Mouse (Mus musculus) intestine, embryonic 16.5 days (tissue): ENCODE measurements at regions not wholly inside any gene's neighbourhood (a gene's known extent, or its start where the extent isn't known, plus 50 kb on each side); places are given as distances from the start of the nearest gene placed in this dataset.

Experiments used
- ATAC-seq: fragments of 200-750 bp; cut with Nextera tagmentation; 2 replicates; pipeline ENCODE4 v1.8.0; 2017; ENCODE audit warnings: moderate TSS enrichment, moderate library complexity
- H3K27ac ChIP-seq: fragments of 300-500 bp; sonication (generic); 2 replicates; pipeline ENCODE4 v1.5.1; 2014; ENCODE audit warnings: mild to moderate bottlenecking, low read length
- H3K27me3 ChIP-seq: fragments of 300-500 bp; sonication (generic); replicated peaks from 2 replicates; pipeline ENCODE4 v1.6.1; 2014; ENCODE audit warnings: low read length, control low read depth, mixed read lengths; ENCODE audit not compliant: control insufficient read depth, insufficient read depth
- H3K36me3 ChIP-seq: fragments of 300-500 bp; sonication (generic); 2 replicates; pipeline ENCODE4 v1.6.1; 2014; ENCODE audit warnings: low read length, control low read depth; ENCODE audit not compliant: control insufficient read depth, insufficient read depth
- H3K4me1 ChIP-seq: fragments of 300-500 bp; sonication (generic); 2 replicates; pipeline ENCODE4 v1.6.1; 2014; ENCODE audit warnings: low read length, control low read depth, mixed read lengths; ENCODE audit not compliant: control insufficient read depth, insufficient read depth
- H3K4me2 ChIP-seq: fragments of 300-500 bp; sonication (generic); 2 replicates; pipeline ENCODE4 v1.6.1; 2014; ENCODE audit warnings: low read depth, low read length, control low read depth
- H3K4me3 ChIP-seq: fragments of 300-500 bp; sonication (generic); 2 replicates; pipeline ENCODE4 v1.5.1; 2014; ENCODE audit warnings: mild to moderate bottlenecking, low read length
- H3K9ac ChIP-seq: fragments of 300-500 bp; sonication (generic); 2 replicates; pipeline ENCODE4 v1.6.1; 2014; ENCODE audit warnings: low read depth, low read length
- H3K9me3 ChIP-seq: fragments of 300-500 bp; sonication (generic); 2 replicates; pipeline ENCODE4 v1.6.1; 2016; ENCODE audit warnings: low read length, control low read depth; ENCODE audit not compliant: control insufficient read depth
- WGBS: fragments of 180-500 bp; shearing (Covaris S2); extraction: QIAGEN DNeasy Blood & Tissue Kit; methylation state at CpG from one replicate; pipeline ENCODE4 v1.1.7; 2014; 5-methylcytosine and 5-hydroxymethylcytosine counted together

- Histone ChIP-seq H3K27me3 (no peaks in the 10 kb centered on the region), H3K9me3 (no peaks in the 10 kb centered on the region), H3K27ac (no peak overlapping the region), H3K36me3 (no peaks in the 10 kb centered on the region), H3K4me2 (no peak overlapping the region), H3K9ac (no peak overlapping the region), H3K4me1 (no peaks in the 10 kb centered on the region), H3K4me3 (no peak overlapping the region)
- 78% methylated on average over 5 of the region's 5 CpGs for WGBS
- ATAC-seq: no peak
These were observed 53.4 kb upstream of the Cachd1 start for GRCm38 (mm10) chr4:100723053-100723452.

- no peaks in the 10 kb centered on the region for H3K9me3 ChIP-seq
- 90% methylated on average over 7 of the region's 7 CpGs for WGBS
- no peak overlapping the region for H3K4me3 ChIP-seq
- H3K4me1 ChIP-seq: no peaks in the 10 kb centered on the region
- H3K36me3 ChIP-seq: no peaks in the 10 kb centered on the region
- ATAC-seq: no peak
- H3K4me2 ChIP-seq: no peak overlapping the region
- H3K9ac ChIP-seq: no peak overlapping the region
- no peaks in the 10 kb centered on the region for H3K27me3 ChIP-seq
- H3K27ac ChIP-seq: no peak overlapping the region
These were observed 50.7 kb upstream of the Cachd1 start for GRCm38 (mm10) chr4:100725811-100726210.

GRCm38 (mm10) chr4:100726496-100726895 is 50.0 kb upstream of the Cachd1 start:
- no peak overlapping the region for H3K9ac ChIP-seq
- no peak overlapping the region for H3K4me3 ChIP-seq
- no peaks in the 10 kb centered on the region for H3K9me3 ChIP-seq
- WGBS: 68% methylated on average over 6 of the region's 6 CpGs
- H3K36me3 ChIP-seq: no peaks in the 10 kb centered on the region
- no peak for ATAC-seq
- no peaks in the 10 kb centered on the region for H3K27me3 ChIP-seq
- no peak overlapping the region for H3K27ac ChIP-seq
- H3K4me1 ChIP-seq: no peaks in the 10 kb centered on the region
- no peak overlapping the region for H3K4me2 ChIP-seq
